Mouse (Mus musculus): Measurements from ENCODE around the gene Kazn. TPM values are rescaled to one million over a fixed set of nuclear protein-coding genes. Genes with fewer than 3 reads are reported as not detected.

The Kazn gene
- polyA plus RNA-seq, 1 experiment from 2014 or later = 18.3 TPM

DNA sequence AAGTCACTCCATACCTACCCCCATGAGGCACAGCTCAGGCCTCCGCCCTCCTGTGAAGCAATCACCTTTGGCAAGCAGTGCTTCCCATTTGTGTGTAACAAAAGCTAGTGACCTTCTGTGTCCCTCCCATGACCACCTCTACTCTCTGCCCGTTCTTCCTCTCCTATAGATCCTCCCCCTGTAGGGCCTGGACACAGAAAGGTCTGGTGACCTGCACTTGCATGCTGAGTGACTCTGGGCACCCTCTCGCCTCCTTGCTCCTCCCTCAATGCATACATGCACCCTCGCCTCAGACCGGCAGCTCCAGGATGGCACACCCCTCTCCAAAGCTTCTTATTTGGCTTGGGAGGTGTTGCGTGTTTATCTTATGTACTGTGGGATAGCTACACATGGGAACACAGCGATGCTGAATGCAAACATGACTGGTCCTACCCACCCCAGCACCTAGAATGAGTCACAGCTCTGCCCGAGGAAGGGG lies 176.1 kb downstream of the Kazn start:
- Histone ChIP-seq H3K27me3 (peaks cover 7% of the 10 kb centered on the region), H3K36me3 (ENCODE audit: poor library complexity, severe bottlenecking) (no peaks in the 10 kb centered on the region), H3K9me3 (replicated peaks) (no peaks in the 10 kb centered on the region), H3K4me2 (no peak overlapping the region), H3K4me3 (no peak overlapping the region), H3K9ac (no peak overlapping the region), H3K27ac (no peak overlapping the region), H3K4me1 (peaks cover 12% of the 10 kb centered on the region; the same call in 1 of the 2 replicates)
- WGBS = 93% methylated on average over 8 of the region's 8 CpGs
- ATAC-seq = no peak

DNA sequence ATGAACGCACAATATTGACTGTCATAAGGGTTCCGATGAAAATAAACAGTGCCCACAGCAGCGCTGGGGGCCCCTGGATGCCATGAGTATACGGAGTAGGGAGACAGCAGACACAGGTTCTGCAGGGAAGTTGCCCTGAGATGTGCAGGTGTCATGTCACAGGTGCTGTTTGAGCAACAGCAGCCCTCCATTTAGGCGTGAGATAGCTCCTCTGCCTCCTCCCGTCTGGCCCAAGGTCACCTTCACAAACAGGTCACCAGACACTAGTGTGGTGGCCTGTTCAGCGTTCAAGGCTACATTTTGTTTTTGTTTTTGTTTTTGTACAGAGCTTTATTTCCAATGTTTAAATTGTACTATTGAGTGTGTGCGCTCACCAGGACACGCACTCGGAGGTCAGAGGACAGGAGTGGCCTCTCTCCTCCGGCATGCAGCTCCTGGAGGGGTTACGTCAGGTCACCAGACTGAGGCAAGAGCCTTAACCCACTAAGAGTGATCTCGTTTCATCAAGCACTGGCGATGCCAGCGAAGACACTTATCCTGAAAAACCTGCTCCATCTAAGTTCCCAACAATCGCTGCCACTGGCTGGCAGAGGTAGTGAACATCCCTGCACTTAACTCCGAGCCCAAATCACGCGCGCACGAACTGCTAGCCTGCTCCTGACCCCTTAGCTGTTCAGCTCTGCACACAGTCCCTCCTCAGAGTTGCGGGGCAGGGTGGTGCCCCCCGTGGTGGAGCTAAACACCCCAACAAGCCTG lies 177.5 kb downstream of the Kazn start:
- H3K4me1 ChIP-seq = peaks cover 15% of the 10 kb centered on the region; the same call in 1 of the 2 replicates
- H3K27ac ChIP-seq = no peak overlapping the region
- no peak overlapping the region for H3K4me3 ChIP-seq
- H3K4me2 ChIP-seq = no peak overlapping the region
- ATAC-seq = no peak
- H3K9me3 ChIP-seq (replicated peaks) = no peaks in the 10 kb centered on the region
- WGBS = 81% methylated on average over 23 of the region's 23 CpGs
- no peak overlapping the region for H3K9ac ChIP-seq
- no peaks in the 10 kb centered on the region for H3K36me3 ChIP-seq (ENCODE audit: poor library complexity, severe bottlenecking)
- H3K27me3 ChIP-seq = no peaks in the 10 kb centered on the region

DNA sequence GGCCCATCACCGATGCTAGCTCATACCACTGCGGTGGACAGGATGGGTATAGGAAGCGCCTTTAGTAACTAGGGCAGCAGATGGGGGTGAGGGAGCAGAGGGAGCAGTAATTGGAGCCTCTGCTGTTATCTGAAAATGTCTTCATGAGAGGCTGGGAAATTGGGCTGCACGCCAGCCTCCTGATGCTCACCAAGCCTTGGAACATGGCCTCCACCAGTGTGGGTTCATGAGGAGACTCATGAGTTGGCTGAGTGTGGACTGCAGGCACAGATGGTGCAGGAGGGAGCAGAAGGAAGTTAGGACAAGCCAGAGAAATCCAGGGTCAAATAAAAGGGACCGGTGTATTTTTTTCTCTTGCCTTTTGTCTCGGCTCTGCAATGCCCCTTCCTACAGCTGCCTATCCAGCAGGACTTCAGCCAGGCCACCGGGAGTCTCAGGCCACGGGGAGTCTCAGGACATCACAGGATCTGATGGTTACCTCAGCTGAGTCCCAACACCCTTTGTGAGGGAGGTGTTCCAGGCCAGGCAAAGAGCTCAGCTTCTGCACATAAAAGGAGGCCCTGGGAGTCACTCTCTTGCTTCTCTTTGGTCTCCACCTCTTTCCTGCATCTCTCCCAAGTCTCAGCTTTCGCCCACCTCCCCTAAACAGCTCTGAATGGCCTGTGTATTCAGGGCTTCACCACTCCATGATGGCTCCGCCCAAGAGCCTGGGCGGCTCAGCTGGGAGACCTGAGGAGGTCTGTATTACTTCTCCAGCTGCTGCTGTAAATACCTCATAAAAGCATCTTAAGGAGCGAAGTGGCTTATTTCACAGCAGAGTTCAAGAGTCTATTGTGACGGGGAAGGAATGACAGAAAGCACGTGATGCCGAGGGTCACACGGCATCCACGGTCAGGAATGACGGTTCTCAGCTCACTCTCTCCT lies 178.5 kb downstream of the Kazn start:
- Histone ChIP-seq H3K4me3 (no peak overlapping the region), H3K4me1 (peaks cover 9% of the 10 kb centered on the region; the same call in 1 of the 2 replicates), H3K36me3 (ENCODE audit: poor library complexity, severe bottlenecking) (no peaks in the 10 kb centered on the region), H3K9ac (no peak overlapping the region), H3K4me2 (no peak overlapping the region), H3K27ac (no peak overlapping the region), H3K9me3 (replicated peaks) (no peaks in the 10 kb centered on the region), H3K27me3 (no peaks in the 10 kb centered on the region)
- ATAC-seq = 0 out of 2 replicates have a peak, but pooled peaks have one; percentile 19
- 61% methylated on average over 18 of the region's 18 CpGs for WGBS

DNA sequence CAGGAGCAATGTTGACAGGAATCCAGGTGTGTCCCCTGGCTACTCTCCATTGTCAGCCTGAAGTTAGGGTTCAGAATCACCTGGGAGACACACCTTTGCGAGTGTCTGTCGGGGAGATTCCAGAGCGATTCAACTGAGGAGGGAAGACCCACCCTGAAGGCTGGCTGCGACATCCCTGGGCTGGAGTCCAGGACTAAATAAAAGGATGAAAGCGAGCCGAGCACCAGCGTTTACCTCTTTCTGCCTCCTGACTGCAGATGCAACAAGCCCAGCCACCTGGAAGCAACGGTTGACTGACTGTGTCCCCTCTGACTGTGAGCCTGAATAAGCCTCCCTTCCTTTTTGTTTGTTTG lies 179.4 kb downstream of the Kazn start:
- no peaks in the 10 kb centered on the region for H3K9me3 ChIP-seq (replicated peaks)
- ATAC-seq = no peak
- WGBS = 78% methylated on average over 8 of the region's 8 CpGs
- H3K4me2 ChIP-seq = no peak overlapping the region
- H3K27ac ChIP-seq = no peak overlapping the region
- no peaks in the 10 kb centered on the region for H3K27me3 ChIP-seq
- H3K4me1 ChIP-seq = peaks cover 9% of the 10 kb centered on the region; the same call in 1 of the 2 replicates
- H3K36me3 ChIP-seq (ENCODE audit: poor library complexity, severe bottlenecking) = no peaks in the 10 kb centered on the region
- no peak overlapping the region for H3K4me3 ChIP-seq
- H3K9ac ChIP-seq = no peak overlapping the region

DNA sequence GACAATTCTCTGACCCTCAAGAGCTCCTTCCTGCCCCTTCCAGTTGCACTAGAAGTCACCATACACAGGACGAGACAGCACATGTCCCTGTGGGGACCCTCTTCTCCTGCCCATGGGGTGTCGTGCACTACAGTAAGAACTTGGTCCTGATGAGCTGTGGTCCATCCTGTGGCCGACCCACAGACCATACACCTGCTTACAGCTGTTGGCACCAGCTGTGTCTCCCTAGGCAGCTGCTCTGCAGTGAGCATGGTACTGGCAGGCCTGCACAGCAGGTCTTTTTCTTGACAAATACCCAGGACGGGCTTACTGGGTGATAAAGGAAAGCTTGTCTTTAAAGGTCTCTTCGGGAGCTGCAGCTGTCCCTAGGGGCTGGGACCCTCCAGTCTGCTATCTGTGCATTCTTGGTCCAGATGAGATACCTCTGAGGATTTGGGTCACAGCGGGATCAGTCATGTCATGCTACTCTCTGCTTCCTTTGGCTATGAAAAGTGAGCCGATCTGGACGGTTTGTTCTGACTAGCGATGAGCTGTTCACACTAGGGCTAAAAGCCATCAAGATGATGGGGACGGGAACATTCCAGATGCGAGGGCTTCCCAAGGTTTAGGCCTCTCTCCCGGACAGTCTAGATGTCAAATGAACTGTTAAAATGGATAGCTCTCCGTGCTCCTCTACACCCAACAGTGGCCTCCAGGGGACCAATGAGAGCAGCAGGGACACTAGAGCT lies 179.9 kb downstream of the Kazn start:
- Histone ChIP-seq H3K4me2 (no peak overlapping the region), H3K27me3 (no peaks in the 10 kb centered on the region), H3K36me3 (ENCODE audit: poor library complexity, severe bottlenecking) (no peaks in the 10 kb centered on the region), H3K9me3 (replicated peaks) (no peaks in the 10 kb centered on the region), H3K27ac (no peak overlapping the region), H3K4me1 (peaks cover 9% of the 10 kb centered on the region; the same call in 1 of the 2 replicates), H3K9ac (no peak overlapping the region), H3K4me3 (no peak overlapping the region)
- 79% methylated on average over 13 of the region's 13 CpGs for WGBS
- ATAC-seq = no peak

DNA sequence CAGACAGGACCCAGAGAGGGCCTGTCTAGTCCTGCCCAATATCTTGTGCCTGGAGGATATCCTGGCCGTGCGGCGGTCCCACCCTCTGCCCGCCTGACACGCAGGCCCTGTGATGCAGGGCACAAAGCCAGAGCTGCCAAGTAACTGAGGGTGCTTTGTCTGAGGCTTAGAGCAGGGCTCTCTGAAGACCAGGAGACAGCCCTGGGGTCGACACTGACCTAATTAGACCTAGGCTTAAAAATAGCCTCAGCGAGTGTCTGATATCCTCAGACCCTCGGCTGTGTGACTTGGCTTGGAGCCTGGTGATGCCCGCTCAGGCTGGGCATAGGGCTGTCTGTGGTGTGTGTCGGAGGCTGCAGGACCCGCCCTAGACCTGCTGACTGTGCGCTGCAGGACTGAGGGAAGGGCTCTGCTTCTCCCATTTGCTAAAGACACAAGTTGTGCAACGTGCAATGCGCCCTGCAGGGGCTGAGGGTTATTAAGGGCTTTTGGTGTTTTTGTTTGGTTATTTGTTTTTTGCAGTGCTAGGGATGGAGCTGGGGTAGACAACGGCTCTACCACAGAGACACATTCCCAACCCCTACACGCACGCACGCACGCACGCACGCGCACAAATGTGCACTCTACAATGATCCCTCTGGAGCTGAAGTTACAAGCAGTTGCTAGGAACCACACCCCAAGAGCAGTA lies 181.5 kb downstream of the Kazn start:
- H3K4me1 ChIP-seq = peaks cover 9% of the 10 kb centered on the region; the same call in 1 of the 2 replicates
- peak; percentile 46 for ATAC-seq

DNA sequence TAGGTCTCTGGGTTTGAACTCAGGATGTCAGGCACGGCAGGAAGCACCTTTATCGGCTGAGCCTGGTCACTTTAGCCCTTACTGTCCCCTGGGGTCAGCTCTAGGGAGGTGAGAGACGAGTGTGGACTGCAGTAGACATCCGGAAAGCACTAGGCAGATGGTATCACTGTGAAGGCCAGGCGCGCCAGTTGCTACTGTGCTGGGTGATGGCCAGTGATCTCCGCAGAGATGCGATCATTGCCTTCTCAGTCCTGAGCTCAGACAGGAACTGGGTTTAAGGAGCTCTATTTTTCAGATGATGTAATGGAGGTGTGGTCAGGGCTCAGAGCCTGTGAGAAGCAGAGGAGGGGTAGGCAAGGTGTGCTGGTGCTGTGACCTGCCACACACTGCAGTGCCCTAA lies 183.6 kb downstream of the Kazn start:
- Histone ChIP-seq H3K9me3 (replicated peaks) (no peaks in the 10 kb centered on the region), H3K4me3 (no peak overlapping the region), H3K4me2 (no peak overlapping the region), H3K4me1 (0 out of 2 replicates have a peak, but pooled peaks cover 6% of the 10 kb centered on the region), H3K9ac (no peak overlapping the region), H3K27me3 (no peaks in the 10 kb centered on the region), H3K27ac (no peak overlapping the region), H3K36me3 (ENCODE audit: poor library complexity, severe bottlenecking) (no peaks in the 10 kb centered on the region)
- no peak for ATAC-seq
- 87% methylated on average over 8 of the region's 8 CpGs for whole genome bisulfite sequencing

More for the DNA sequence above, 181.5 kb downstream of the Kazn start:
- Histone ChIP-seq H3K4me3 (no peak overlapping the region), H3K36me3 (ENCODE audit: poor library complexity, severe bottlenecking) (no peaks in the 10 kb centered on the region), H3K9me3 (replicated peaks) (no peaks in the 10 kb centered on the region), H3K4me2 (no peak overlapping the region), H3K27ac (no peak overlapping the region), H3K9ac (no peak overlapping the region), H3K27me3 (no peaks in the 10 kb centered on the region)
- 69% methylated on average over 22 of the region's 22 CpGs for WGBS

DNA sequence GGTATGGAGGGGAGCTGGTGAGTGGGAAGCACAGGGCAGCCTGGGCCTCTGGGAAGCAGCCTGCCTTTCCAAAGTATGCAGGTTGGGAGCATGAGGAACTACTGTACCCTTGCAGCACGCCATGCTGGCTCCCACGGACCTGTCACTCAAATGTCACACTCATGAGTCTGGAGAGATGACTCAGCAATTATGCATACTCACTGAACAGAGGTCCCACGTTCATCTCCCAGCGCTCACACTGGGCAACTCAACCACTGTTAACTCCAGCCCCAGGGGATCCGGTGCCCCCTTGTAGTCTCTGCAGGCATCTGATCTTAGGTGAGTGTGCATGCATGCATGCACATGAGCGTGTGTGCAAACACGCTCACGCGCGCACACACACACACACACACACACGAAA lies 184.6 kb downstream of the Kazn start:
- no peak; the same call in 1 of the 2 replicates for ATAC-seq
- H3K4me2 ChIP-seq = no peak overlapping the region
- 84% methylated on average over 11 of the region's 11 CpGs for WGBS

DNA sequence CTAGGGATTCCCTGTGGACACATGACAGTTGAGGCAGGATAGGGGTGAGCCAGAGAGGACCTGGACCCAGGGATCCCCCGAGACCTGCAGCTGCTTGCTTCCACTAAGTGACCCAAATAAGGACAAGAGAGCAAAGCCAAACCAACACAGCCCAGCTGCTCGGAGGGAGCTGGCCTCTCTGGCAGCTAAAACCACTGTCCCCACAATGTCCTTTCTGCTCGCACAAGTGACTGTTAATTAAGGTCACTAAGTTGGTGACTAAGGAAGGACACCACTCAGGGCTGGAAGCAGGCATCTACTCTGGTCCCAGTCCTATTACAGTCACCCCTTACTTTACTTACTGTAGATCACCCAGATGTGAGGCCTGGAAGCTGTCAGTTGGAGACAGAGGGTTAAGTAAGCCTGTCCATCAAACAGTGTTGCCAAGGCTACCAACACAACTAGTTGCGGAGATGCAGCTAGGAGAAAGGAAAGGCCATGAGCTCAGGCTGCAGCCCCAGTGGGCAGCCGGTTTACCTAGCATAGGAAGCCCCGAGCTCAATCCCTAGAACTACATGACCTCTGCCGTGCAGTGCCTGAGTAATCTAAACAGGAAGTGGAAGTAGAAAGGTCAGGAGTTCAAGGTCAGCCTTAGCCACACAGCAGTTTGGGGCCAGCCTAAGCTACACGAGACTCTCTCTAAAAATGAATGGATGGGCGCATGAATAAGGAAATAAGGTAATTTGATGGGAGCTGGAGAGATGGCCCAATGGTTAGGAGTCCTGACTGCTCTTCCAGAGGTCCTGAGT lies 185.3 kb downstream of the Kazn start:
- Histone ChIP-seq H3K27ac (no peak overlapping the region), H3K9ac (no peak overlapping the region), H3K4me2 (no peak overlapping the region), H3K9me3 (replicated peaks) (no peaks in the 10 kb centered on the region), H3K27me3 (no peaks in the 10 kb centered on the region), H3K4me1 (0 out of 2 replicates have a peak, but pooled peaks cover 6% of the 10 kb centered on the region), H3K4me3 (no peak overlapping the region), H3K36me3 (ENCODE audit: poor library complexity, severe bottlenecking) (no peaks in the 10 kb centered on the region)
- no peak for ATAC-seq
- WGBS = 61% methylated on average over 9 of the region's 9 CpGs

More for the DNA sequence above, 184.6 kb downstream of the Kazn start:
- Histone ChIP-seq H3K9me3 (replicated peaks) (no peaks in the 10 kb centered on the region), H3K36me3 (ENCODE audit: poor library complexity, severe bottlenecking) (no peaks in the 10 kb centered on the region), H3K9ac (no peak overlapping the region), H3K4me3 (no peak overlapping the region), H3K4me1 (0 out of 2 replicates have a peak, but pooled peaks cover 6% of the 10 kb centered on the region), H3K27ac (no peak overlapping the region), H3K27me3 (no peaks in the 10 kb centered on the region)

DNA sequence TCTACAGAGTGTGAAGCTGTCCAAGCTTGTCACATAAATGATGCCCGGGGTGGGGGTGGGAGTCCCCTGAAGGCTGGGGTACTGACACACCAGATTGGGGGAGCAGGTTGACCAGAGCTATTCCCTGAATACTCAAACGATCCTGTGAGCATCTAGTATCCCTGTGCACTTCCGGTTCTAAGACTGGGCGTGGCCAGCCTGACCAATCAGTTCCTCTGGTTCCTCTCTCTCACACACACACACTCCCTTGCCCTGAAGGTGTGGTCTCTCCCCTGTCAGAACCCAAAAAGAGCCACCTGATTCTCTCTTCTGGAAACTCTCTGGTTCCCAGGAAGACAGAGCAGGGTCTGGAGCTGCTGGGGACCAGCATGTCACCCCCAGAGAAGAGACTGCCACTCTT lies 185.9 kb downstream of the Kazn start:
- Histone ChIP-seq H3K9me3 (replicated peaks) (no peaks in the 10 kb centered on the region), H3K27me3 (no peaks in the 10 kb centered on the region), H3K4me3 (no peak overlapping the region), H3K9ac (no peak overlapping the region), H3K27ac (no peak overlapping the region), H3K4me2 (no peak overlapping the region), H3K36me3 (ENCODE audit: poor library complexity, severe bottlenecking) (no peaks in the 10 kb centered on the region), H3K4me1 (0 out of 2 replicates have a peak, but pooled peaks cover 6% of the 10 kb centered on the region)
- WGBS = 70% methylated on average over 4 of the region's 4 CpGs
- ATAC-seq = no peak

Data from forebrain, embryonic 13.5 days (tissue).